Mouse (Mus musculus) layer of hippocampus, adult 18-20 months (tissue): ENCODE results near the gene Ptprd. TPM values are rescaled to one million over a fixed set of nuclear protein-coding genes. Genes with fewer than 3 reads are reported as not detected.

Experiments
- DNase-seq, 2 experiments: peaks; one replicate each; pipeline ENCODE4 v3.0.0; 2022; ENCODE audit warnings: low spot score in 2 of 2
- total RNA-seq, 2 experiments: library from RNA; stranded (reverse); gene quantifications; 2 replicates each; pipeline ENCODE4 v1.2.3; 2021

Gene Ptprd
- total RNA-seq, 2 experiments from 2014 or later, result 138 to 145 TPM

DNA sequence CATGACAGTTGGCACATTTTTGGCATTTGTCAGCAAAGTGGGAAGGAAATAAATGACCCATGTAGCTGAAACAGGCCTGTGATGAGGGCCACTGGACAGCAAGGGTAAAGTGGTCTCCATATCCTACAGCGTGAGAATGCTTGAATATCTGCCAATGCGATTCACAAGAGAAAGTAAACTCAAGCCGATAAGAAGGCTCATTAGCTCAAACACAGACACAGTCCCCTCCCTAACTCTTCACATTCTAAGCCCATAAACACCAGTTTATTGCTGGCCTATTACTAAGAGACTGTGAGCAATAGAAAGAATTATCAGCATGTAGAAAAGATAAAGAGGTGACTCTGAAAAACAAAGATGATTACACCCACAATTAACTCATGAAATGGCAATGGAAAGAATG lies 1970.6 kb downstream of the Ptprd start:
- DNase-seq, result no peak

GRCm38 (mm10) chr4:76239063-76239462 lies 1972.7 kb downstream of the Ptprd start:
- DNase-seq, result peak in 1 of 2 experiments; percentile 24

GRCm38 (mm10) chr4:76238577-76238976 lies 1973.2 kb downstream of the Ptprd start:
- no peak for DNase-seq

DNA sequence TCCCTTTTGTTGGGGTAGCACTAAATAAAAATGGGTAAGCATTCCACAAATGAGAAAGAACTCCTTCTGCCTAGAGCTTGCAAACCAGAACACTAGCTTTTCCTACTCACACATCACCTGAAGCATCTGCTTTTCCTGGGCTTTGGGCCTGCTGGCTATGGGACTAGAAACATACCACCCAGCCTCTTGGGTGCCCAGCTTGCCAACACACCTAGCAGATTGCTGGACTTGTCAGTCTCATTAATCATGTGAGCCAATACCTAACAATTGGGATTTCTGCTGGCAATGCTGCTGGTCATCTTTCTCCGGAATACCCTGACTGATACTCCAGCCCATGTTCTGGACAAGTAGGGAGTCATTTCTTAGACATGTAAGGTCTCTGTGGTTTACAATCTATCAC lies 1973.9 kb downstream of the Ptprd start:
- no peak for DNase-seq

DNA sequence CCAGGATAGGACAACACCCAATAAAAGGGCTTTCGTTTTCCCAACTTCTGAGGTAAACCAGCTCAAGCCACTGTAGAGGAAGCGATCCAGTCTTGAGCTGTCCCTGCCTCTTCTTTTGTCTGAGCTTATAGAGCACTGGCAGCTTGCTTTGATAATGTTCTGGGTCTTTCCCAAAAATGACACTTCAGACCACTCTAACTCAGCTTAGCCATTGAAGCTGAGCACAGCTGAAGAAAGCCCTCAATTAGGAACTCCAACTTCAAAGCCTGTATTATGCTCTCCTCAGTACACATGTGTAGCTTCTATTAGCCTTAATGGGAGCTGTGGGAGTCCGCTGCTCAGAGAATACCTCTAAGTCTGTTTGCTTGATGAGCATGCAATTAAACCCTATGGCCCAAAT lies 1988.0 kb downstream of the Ptprd start:
- no peak for DNase-seq

DNA sequence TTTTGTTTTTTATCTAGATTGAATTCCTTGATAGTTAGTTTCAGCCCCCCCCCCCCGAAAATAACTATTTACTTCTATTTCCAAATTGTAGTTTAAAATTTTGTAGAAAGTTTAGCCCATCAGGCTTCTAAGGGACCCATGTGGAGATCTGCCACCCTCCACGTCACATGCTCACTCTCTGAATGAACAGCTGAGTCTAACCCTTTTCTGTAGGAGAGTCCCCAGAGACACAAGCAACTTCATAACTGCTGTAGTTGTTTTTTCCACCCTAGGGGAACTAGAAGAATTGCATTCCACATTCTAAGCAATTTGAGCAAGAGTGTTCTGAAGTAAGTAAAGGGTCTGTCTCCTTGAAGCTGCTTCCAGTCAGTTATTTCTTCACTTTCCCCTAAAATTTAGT lies 1989.2 kb downstream of the Ptprd start:
- DNase-seq, result no peak

GRCm38 (mm10) chr4:76218065-76218464 lies 1993.7 kb downstream of the Ptprd start:
- DNase-seq, result no peak

DNA sequence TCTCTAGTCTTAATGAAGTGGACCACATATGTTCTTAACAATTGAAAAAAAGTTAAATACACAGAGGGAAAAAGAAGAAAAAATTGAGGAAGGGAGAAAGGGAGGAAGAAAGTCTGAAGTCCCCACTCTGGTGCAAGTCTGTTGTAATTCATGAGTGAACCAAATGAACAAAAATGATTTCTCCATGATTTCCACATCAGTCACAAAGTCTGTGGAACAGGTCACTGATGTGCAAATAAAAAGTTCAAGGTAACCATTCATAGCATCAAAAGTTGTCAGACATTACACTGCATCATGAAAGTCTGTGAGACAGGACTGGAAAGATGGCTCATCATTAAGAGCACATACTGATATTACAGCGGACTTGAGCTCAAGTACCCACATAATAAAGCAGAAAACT lies 1996.6 kb downstream of the Ptprd start:
- DNase-seq, result no peak

GRCm38 (mm10) chr4:76199321-76199720 lies 2012.4 kb downstream of the Ptprd start:
- DNase-seq, result no peak

- no peak for DNase-seq
Measured at GRCm38 (mm10) chr4:76194762-76195161, 2017.0 kb downstream of the Ptprd start.

GRCm38 (mm10) chr4:76193496-76193895 lies 2018.3 kb downstream of the Ptprd start:
- DNase-seq, result peak in 1 of 2 experiments; percentile 59

DNA sequence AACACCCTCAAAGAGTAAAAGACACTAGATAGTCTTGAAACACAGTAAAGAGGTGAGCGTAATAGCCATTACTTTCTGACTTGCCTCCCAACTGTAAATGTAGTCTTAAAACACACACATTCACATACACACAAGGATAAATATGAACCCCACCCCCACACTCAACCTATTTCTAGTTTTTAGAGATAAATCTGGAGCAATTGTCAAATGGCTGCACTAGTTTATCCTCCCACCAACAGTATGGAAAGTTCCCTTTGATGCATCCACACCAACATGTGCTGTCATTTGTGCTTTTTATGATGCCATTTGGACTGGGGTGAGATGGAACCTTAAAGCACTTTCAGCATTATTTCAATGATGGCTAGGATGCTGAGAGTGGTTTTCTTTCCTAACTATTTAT lies 2019.7 kb downstream of the Ptprd start:
- peak in 1 of 2 experiments; percentile 12 for DNase-seq

DNA sequence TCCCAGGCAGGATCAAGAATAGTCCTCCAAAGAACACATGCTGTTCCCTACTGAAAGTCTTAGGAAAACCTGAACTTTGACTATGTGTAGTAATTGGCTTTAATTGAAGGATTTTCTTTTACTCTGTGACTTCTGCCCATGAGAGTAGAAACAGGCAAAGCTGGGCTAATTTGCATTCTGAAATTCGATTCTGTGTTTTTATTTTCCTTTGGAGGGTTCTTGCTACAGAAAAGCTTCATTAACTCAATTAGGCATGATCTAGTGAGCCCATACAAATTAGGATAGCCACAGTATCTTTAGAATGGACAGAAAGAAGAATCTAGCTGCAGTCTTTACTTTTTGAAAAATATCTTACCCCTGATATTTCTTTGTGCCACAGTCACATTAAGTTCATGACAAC lies 2021.0 kb downstream of the Ptprd start:
- no peak for DNase-seq

DNA sequence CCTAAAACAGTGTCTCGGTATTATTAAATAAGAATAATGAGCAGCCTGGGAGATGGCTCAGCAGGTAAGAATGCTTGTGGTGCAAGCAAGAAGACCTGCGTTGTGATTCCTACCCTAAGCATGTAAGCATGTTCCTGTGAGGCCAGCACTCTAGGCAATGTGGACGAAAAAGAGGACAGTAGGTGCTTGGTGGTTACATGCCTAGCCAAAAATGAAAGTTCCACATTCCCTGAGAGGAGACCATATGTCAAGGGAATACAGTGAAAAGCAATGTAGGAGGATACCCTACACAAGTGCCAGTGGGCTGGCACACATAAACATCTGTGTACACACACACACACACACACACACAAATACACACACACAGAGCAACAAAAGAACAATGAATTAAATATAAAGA lies 2028.7 kb downstream of the Ptprd start:
- no peak for DNase-seq

GRCm38 (mm10) chr4:76179497-76179896 lies 2032.3 kb downstream of the Ptprd start:
- no peak for DNase-seq

DNA sequence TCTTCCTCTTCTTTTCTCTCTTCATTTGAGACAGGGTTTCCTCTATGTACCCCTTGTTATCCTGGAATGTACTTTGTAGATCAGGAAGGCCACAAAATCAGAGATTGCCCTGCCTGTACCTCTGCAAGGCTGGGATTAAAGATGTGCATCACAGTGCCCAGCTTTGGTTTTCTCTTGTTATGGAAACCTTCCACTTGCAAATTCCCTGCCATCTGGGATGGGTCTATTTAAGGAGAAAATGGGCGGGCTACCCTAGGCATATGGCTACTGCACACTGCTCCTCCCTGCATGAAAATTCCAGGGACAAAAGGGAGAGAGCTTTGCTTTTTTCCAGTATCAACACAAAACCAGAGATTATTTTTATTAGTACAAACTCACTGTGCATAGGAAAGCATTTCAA lies 2036.7 kb downstream of the Ptprd start:
- peak; percentile 36 to 58 for DNase-seq

- no peak for DNase-seq
Measured at GRCm38 (mm10) chr4:76155750-76156149, 2056.0 kb downstream of the Ptprd start.

DNA sequence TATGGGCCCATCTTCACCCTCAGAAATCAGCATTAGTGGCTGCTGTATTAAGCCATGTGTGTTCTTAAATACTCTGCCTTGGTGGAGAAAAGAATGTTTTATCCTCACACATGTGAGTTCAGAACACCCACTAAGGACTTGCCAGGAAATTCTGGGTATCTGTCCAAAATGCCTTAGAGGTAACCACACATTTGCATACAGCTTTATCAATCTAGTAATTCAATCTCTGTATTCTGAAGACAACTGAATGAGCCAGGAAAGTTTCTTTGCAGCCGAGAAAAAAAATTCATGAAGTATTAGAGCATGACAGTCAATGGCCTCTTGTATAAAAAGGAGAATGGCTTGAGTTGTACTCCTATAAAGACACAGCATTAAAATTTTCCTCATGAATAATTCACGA lies 2057.6 kb downstream of the Ptprd start:
- DNase-seq, result no peak

DNA sequence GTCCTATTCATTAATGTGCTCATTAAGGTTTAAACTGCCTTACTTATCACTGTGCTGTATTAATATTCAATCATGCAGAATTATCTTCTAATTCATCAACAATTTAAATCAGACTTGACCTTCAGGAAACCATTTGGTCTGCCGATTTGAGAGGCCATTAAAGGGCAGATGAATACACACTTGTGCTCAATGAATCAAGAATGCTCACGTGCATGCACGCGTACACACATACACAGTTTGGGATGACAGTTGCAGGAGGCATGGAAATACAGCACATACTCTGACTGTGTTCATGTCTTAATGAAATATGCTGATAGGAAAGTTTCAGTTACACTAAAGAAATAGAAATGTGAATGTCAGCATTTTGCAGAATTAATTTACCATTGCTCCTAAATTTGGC lies 2066.8 kb downstream of the Ptprd start:
- DNase-seq, result no peak

GRCm38 (mm10) chr4:76144333-76144732 lies 2067.4 kb downstream of the Ptprd start:
- no peak for DNase-seq

GRCm38 (mm10) chr4:76137901-76138300 lies 2073.9 kb downstream of the Ptprd start:
- DNase-seq, result no peak

- DNase-seq, result no peak
Measured at GRCm38 (mm10) chr4:76136625-76137024, 2075.1 kb downstream of the Ptprd start.

DNA sequence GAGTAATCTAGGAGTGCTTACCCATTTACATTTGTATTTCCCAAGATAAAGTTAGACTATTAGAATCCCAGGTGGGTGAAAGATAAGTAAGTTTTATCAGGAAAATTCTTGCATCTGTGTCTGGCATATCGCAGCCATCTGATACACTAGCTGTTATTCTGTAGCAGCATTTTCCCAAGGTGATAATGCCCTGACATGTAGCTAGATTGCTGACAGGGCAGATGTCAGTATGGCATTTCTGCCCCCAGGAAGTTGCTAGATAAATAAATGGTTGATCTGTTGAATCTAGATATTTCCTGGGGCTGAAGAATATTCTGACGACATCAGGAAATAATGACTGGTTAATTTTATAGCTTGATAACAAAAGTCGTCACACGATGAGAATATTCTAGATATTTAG lies 2119.9 kb downstream of the Ptprd start:
- DNase-seq, result no peak

DNA sequence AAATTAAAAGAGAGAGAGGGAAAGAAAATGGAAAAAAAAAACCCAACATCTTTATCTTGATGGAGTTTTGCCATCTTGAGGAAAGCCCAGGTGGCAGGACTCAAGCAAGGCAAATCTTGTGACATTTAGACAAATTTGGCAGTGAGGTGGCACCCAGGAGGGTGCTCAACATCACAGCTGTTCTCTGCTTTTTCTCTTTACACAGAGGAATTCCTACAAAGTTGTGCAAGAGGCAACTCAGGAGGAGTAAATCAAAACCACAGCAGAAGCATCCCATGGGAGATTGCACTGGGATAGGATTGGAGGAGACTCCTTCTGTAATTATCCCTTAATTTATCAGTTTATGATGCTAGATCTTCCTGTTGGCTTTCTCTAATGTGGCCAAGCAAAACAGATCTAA lies 2121.9 kb downstream of the Ptprd start:
- no peak for DNase-seq
